Mouse (Mus musculus) A20 (cell line): ENCODE measurements around the gene Lmbr1l.

ENCODE experiments used
- DNase-seq: peaks from one replicate; pipeline ENCODE4 v3.0.0-alpha.2; 2011; ENCODE audit warnings: low read depth, low spot score

Lmbr1l gene

DNA sequence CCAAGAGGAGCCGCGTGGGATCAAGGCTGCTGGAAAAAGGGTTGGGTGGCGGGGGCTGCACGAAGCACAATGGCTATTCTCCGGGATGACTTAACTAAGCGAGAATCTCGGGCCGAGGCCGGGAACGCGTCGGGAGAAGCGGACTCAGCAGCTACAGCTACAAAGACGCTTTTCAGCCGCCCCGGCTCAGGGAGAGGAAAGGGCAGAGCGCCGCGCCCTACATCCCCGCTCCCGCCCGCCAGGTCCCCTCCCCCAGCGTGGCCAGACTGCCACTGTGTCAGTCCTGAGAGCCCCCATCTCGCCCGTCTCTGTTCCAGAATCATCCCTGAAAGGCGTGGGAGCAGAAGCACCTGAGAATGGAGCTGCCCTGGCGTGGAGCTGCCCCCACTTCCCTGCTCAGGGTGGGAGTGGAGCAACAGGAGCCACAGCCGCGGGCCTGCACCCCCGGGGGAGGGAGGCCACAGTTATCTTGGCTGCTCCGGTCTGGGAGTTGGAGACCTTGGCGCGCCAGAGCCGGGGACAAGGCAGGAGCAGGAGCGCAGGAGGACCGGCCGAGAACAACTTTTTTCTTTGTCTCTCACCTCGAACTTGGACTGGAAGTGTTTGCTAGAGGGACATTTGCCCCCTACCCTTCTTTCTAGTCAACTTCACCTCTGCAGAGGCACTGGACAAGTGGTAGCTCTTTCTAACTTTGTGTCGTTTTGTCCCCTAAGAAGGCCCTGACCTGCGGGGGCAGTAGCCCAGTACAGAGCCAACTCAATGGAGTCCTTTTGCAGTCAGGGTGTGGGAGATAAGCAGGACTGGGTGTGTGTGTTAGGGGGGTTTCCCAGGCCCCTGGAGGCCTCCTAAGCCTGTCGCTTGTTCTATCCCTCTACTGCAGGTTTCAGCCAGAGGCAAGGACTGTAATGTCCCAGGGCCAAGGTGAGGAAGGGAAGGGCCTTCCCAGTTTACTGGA is 22.1 kb downstream of the Lmbr1l start:
- no peak for DNase-seq

DNA sequence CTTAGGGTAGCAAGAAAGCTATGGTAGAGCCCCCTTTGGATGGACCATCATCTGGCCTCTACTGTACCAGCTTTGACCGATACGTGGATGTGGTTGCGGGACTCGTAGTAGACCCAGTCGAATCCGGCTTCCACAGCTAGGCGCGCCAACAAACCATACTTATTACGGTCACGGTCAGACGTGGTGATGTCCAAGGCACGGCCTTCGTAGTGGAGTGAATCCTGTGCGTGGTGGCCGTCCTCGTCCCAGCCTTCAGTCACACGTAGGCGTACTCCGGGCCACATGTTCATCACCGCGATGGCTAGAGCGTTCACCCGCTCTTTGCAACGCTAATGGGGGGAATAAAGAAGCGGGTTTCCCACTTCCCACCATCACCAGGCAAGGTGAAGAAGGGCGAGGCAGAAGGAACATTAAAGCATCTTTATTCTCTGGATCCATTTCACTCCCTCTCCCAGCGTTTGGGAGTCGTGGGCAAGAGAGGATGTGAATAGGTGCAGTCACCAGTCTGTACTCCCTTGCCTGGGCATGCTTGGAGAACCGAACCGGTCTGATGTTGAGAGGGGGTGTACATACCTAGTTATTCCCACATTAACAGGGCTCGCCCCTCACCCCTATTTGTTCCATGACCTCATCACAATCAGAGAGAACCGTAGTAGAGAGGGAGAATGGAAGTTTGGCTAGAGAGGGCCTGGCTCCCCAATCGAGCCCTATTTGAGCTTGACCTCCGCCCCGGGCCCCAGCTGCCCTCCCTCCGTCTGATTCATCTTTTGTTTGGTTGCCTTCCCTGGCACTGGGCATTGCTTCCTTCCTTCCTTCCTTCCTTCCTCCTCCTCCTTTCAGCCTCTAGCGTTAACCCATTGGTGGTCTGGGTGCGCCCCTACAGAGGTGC is 23.0 kb downstream of the Lmbr1l start:
- DNase-seq: no peak

DNA sequence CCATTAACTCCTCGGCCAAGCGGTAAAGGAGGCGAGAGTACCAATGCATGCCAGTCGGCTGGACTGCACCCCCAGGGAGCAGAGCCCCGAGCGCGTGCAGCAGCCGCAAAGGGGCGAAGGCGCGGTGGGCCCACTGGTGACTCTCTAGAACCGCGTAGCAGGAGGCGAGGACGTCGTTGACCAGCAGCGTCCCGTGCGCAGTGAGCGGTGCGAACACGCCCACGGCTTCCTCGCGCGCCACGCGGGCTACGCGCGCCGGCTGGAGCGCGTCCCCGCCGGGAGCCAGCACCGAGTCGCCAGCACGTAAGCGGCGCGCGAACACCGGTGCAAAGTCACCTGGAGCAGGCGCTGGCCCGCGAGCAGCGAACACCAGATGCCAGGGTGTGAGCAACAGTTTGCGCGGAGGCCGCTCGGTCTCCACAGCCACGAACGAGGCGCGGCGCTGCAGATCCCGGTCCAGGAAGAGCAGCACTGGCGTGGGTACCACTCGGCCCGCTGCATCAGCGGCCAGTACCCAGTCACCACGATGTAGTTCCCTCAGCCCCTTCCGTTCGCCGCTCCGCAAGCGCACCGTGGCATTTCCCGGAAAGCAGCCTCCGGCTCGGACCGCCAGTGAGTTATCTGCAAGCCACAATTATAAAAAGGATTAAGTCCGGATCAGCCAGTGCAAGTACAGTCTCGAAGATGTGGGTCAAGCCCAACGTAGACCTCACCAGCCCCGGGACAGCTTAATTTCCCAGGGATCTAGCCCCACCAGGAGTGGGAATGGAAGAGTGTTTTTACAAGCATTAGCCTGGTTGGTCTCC is 23.9 kb downstream of the Lmbr1l start, which contains the start of gene Rhebl1:
Gene Rhebl1, minus strand, starts transcription at position 601 of the 806 bp plus-strand sequence.
- peak; percentile 41 for DNase-seq

DNA sequence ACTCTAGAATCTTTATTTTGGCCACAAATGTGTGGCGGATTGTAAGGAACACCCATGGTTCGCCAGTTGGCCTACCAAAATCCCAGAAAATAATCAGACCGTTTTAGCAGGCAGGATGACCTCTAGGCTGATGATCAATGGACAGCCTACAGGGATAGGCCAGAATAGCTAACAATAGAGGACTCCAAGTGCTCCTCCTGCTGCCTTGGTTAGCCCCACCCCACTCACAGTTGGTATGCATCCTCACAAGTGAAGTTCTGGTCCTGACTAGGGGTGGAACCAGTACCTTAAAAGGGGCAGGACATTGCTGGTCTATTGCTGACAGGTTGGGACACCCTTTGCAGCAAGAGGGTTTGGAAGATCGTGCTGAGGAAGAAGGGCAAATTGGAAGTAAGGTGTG is 25.0 kb downstream of the Lmbr1l start:
- no peak for DNase-seq

DNA sequence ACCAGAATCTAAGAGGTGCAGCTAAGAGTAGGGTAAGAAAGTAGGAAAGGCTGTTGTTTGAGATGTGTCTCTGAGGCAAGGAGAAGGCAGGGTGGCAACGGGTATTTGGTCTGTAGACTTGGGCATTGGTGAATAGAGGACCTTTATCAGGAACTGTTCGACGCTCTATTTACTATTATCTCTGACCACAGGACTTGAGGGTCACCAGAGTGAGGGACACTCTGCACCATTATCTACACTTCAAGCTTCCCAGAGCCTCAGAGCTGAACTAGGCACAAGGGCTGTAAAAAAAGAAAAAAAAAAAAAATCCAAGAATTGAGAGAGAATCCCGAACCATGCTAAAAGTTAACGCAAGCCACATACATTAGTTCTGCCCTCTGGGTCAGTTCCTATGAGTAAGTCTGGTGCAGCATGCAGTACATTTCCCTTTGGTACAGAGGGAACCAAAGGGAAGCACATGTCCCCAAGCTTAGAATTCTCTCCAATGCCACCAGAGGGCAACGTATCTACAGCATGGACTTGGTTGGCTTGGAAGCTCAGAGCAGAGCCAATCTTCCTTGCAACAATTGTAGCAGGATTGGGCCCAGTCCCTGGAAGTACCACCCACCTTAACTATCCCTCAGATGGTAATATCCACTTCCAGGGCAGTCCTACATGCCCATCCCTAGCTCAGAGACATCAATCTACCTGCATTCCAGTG is 26.0 kb downstream of the Lmbr1l start:
- DNase-seq: peak; percentile 64

DNA sequence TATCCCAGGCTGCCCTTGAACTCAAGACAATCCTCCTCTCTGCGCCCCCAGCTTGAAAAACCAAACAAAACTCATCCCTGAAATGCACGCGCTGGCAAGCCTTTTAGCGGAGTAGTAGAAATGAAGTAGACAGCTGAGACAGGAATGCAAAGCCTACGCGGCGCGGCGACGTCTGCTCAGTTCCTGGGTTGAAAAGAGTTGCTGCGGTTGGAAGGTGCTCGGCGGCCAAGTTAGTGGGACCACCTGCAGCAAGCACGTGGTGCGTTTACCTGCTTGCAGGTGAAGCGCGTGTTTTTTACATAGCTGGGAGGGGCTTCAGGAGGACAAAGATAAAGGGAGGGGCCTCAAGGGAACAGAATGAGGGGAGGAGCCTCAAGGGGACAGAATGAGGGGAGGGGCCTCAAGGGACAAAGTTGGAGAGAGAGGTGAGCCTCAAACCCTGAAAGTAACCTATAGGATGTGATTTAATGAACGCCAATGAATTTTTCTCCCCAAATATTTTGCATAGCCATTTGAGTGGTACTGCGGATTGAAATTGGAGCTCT is 26.8 kb downstream of the Lmbr1l start:
- DNase-seq: no peak

DNA sequence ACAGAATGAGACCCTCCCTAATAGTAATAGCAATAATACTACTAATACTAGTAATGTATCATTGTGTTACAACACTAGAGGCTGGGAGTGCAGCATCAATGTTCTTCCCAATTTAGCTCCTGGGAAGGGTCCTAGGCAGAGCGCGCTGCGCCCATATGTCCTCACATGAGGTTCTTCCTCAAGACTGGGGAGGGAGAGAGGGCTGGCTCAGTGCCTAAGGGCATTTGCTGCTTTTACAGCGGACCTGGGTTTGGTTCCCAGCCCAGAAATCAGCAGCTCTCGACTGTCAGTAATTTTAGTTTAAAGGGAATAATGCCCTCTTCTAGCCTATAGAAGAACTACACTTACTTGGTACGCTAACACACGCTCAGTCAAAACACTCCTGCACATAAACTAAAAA is 30.5 kb downstream of the Lmbr1l start:
- DNase-seq: no peak

DNA sequence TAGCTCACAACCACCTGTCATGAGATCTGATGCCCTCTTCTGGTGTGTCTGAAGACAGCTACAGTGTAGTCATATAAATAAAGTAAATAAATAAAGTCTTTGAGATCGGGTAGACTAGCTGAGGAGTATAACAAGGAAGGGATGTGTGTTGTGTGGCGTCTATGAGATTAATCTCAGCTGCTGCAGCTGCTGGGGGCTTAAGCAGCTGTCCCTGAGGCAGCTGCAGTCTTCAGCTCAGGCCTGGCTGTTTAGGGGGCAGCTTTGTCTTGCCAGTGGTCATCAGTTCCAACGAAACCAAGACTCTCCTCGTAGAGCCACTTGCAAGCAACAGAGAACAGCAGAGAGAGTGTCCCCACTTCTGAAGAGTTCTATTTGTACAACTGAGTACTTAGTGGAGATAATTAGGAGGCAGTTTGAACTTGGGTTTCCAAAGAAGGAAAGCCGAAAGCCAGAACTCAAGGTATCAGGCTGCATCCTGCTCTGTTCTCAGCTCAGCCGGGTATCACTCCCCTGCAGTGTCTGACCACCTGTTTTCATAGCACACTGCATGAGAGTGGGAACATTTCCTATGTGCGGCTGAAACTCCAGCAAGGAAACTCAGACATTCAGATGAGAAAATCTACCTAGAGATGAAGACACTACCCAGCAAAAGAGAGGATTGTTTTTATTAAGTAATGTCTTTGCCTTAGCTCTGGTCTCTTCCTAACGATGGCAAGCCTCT is 31.2 kb downstream of the Lmbr1l start:
- DNase-seq: no peak

DNA sequence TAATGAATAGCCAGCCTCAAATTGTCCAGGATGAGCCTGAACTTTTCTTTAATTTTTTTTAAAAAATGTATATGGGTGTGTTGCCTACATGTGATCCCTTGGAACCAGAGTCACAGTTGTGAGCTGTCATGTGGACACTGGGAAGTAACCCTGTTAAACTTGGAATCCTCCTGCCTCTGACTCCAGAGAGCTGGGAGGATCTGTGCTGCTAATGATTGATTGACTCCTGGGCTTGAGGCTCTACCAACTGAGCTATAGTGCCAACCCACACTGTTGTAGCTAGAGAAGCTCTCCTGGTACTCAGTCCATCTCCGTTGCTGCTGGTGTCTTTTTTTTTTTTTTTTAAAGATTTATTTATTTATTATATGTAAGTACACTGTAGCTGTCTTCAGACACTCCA is 33.9 kb downstream of the Lmbr1l start:
- no peak for DNase-seq

DNA sequence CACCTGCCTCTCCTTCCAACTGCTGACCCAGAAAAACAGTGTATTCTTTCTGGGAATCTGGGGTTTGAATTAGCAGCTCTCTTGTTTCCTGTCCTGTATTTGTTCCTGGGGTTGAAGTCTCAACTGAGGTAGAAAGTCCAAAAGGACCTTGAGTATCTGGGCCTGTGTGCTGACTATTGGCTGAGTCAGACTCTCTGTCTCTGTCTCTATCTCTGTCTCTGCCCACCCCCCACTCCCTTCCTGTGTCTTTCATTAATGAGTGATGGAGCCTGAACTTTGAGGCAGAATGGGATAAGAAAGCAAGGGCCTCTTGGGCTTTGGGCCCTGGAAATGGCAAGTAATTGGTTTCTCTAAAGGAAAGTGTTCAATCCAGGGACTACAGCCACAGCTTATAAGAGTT is 34.4 kb downstream of the Lmbr1l start:
- no peak for DNase-seq

DNA sequence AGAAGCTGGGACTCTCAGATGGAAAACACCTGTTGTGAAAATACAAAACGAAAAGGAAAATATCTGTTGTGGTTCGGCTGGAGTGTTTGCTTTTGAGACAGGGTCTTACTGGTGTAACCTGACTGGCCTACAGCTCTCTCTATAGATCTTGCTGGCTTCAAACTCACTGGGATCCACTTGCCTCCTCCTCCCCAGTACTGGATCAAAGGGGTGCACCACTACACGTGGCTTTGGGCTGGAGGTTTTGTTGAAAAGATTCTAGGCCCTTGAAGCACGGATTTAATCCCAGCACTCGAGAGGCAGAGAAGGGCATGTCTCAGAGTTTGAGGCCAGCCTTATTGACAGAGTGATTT is 36.4 kb downstream of the Lmbr1l start:
- no peak for DNase-seq

DNA sequence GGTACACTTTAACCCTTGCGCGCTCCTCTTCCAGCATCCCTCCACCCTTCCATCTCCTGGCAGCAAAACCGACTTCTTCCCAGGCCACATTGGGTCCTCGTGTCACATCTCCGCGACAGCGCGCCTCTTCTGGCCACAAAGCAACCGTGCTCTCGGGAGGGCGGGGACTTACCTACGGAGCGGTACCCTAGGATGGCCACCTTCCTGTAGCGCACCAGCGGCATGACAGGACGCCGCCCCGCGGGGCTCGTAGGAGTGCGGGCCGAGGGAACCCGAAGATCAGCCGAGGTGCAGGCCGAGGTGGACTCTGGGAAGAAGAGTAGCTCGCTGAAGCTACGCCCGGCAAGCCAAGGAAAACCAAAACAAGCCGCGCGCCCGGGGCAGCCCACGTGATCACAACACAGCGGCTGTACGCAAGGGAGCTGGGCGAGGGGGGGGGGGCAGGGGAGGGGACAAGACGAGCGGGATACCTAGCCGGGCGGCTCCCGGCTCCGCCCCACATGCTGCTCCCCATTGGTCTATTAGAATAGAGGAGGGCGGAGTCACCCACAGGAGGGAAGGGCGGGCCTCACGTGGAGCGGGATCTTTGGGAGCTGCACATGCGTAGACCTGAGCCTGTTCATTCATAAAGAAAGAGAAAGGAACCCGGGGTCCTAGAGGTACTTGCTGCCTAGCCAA is 36.9 kb downstream of the Lmbr1l start:
- peak; percentile 99 for DNase-seq

DNA sequence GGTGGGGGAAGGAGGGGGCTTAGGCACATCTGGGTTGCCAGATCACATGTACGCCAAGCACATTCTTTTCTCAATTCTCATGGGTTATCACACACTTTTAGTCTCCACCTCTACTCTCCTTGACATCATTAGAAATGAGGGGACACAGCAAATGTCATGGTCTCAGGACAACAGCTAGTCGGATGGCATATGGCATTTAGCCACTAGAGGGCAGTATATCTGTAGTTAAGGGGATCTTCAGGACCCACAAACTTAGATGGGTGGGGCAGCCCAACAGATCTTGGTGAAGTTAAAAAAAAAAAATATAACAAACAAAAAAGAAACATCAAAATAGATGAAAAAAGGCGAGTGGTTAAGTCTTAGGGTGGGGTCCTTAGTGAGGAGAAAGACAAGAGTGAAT is 40.7 kb downstream of the Lmbr1l start:
- peak; percentile 84 for DNase-seq

DNA sequence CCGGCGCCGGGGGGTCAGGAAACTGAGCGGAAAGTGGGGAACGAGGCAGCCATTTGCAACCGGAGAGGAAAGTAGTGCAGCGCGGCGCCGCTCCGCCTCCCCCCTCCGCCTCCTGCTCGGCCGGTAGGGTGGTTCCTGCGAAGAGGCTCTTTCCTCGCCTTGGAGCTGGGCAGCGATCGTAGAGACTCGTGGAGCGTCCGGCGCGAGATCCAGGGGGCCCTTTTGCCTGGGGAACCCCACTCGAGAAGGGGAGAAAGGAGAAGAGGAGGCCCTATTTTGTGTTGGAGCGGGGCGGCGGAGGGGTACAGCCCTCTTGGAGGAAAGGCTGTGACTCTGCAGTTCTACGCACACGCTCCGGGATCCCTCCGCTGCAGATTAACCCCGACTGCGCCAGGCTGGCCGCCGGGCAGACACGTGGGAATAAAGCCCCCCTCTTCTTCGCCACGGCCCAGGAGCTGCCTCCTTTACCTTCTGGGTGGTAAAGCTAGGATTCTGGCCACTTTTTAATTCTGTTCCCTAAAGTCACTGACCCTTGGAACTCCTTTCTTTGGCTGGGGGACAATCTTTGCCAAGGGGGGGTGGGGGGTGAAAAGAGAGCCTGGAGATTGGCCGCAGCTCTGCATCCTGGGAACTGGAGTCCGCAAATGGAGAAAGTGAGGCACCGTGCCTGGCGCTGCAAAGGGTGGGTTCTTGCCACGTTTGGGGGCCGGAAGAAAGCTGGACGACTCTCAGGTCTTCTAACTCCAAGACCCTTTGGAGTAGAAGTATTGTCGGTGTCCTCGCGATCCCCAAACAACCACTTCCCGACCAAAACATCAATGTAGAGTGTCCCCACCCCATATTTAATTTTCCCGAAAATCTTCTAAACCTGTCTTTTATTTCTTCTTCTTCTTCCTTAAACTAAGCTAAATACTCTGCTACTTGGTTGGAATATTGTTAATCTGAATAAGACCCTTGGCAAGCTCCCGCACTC is 45.8 kb downstream of the Lmbr1l start:
- peak; percentile 99 for DNase-seq

DNA sequence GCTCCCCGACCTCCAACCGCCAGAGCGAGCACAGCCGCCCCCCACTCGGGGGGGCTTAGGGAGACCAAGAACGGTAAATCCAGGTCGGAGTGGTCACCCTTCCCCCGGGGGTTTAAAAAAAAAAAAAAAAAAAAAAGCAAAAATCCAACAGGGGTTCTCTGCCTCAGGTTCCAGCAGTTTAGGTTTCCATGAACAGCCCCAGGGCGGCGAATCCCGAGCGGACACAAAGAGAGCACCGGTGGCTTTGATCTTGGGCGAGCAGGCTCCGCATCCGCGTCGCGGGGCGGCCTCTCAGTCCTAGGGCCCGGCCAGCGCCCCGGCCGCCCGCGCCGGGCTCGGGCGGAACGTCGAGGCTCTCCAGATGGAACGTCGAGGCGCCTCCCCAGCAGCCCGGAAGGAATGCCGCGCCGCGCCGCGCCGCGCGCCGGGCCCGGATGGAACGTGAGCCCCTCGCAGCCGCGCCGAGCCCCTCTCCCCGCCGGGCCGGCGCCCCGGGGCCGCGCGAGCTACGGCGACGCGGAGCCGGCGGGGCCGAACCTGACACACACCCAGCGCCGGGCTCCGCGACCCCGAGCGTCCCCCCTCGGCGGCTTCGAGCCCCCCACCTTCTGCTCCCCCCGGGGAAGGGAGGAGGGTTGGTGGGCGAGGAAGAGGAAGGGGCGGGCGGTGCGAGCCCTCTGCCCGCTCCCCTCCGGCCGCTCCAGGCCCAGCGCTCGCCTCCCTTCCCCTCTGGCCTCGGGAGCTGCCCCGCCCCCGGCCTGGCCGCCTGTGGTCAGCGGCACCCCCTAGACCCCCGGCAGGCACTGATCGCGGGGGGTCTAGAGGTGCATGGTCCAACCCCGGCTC is 46.7 kb downstream of the Lmbr1l start, which contains the start of gene Kmt2d:
Gene Kmt2d, minus strand, starts transcription at position 135 of the 846 bp plus-strand sequence.
- peak; percentile 49 for DNase-seq

DNA sequence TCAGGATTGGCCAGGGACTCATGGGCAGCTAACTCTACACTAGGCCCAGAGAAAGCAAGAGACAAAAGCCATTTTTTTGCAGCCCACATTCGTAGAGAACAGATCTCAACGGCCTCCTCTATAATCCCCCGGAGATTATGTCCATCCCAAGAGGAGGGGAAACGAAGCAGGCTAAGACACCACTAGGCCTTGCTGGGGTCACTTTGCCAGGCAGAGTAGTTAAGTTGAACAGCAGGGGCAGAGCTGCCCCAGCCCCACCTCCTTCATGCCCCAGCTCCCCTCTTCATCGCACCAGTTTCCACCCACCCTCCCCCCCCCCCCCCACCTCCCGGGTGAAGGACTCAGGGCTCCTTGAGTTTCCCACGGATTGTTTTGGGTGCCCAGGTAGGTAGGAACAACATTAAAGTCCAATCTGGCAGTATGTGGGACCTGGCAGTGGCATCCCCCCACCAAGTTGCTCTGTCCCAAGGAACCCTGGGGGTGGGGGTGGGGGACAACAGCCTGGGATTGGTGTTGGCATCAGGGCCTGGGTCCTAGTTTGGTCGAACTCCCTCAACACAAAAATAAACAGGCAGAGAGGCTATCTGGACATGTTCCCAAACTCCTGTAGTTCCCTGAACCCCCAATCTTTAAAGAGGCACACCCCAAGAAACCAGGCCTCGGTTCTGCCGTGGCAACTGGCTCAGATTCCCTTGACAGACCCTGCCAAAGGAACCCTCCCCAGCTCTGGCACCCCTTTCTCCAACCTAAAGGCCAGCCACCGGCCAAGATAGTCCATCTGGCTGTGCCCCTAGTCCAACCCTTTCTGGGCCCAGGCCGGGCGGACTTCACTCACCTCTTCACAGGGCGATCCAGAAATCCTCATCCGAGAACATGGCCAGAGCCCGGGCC is 47.6 kb downstream of the Lmbr1l start:
- DNase-seq: peak; percentile 48
